Mouse (Mus musculus) forebrain, embryonic 16.5 days (tissue): ENCODE data around the gene Mrm1. TPM values are rescaled to one million over a fixed set of nuclear protein-coding genes. Genes with fewer than 3 reads are reported as not detected.
"Not testable (repeated sequence)": the region's sequence is repeated elsewhere in the genome, so short reads cannot be mapped to it uniquely, and the experiment has no call there.

ENCODE experiments used
- ATAC-seq: fragments of 200-750 bp; cut with Nextera tagmentation; 2 replicates; pipeline ENCODE4 v1.8.0; 2017; ENCODE audit warnings: mild to moderate bottlenecking, moderate library complexity
- H3K27ac ChIP-seq: fragments of 300-500 bp; sonication (generic); 2 replicates; pipeline ENCODE4 v1.5.1; 2014; ENCODE audit warnings: low read length, control low read depth
- H3K27me3 ChIP-seq: fragments of 300-500 bp; sonication (generic); replicated peaks from 2 replicates; pipeline ENCODE4 v1.6.1; 2014; ENCODE audit warnings: low read length; ENCODE audit not compliant: control insufficient read depth, insufficient read depth
- H3K36me3 ChIP-seq: fragments of 300-500 bp; sonication (generic); 2 replicates; pipeline ENCODE4 v1.6.1; 2014; ENCODE audit not compliant: control insufficient read depth, insufficient read depth
- H3K4me1 ChIP-seq: fragments of 300-500 bp; sonication (generic); replicated peaks from 2 replicates; pipeline ENCODE4 v1.6.1; 2014; ENCODE audit warnings: low read length; ENCODE audit not compliant: control insufficient read depth, insufficient read depth
- H3K4me2 ChIP-seq: fragments of 300-500 bp; sonication (generic); 2 replicates; pipeline ENCODE4 v1.6.1; 2014; ENCODE audit warnings: mild to moderate bottlenecking, low read length, control low read depth
- H3K4me3 ChIP-seq: fragments of 300-500 bp; sonication (generic); replicated peaks from 2 replicates; pipeline ENCODE4 v1.5.1; 2014; ENCODE audit warnings: mild to moderate bottlenecking, low read length, control low read depth
- H3K9ac ChIP-seq: fragments of 300-500 bp; sonication (generic); replicated peaks from 2 replicates; pipeline ENCODE4 v1.6.1; 2014; ENCODE audit warnings: low read depth, low read length, control low read depth
- H3K9me3 ChIP-seq: fragments of 300-500 bp; sonication (generic); 2 replicates; pipeline ENCODE4 v1.6.1; 2016; ENCODE audit warnings: low read length; ENCODE audit not compliant: control insufficient read depth
- WGBS: fragments of 180-500 bp; shearing (Covaris S2); extraction: QIAGEN DNeasy Blood & Tissue Kit; methylation state at CpG from one replicate; pipeline ENCODE4 v1.1.7; 2014; 5-methylcytosine and 5-hydroxymethylcytosine counted together
- polyA plus RNA-seq: library from polyadenylated mRNA; unstranded; fragments of >200 nt; fragmentation: Nextera tagmentation; extraction: Ambion mirVana; gene quantifications from 2 replicates; pipeline ENCODE4 v1.2.1, GENCODE M21; 2015

Gene Mrm1
- 14.0 and 15.9 TPM in 2 replicates for polyA plus RNA-seq

GRCm38 (mm10) chr11:84818961-84819692, at the start of gene Mrm1:
TSS of gene Mrm1 (minus strand) at chr11:84819515.
- Histone ChIP-seq H3K9ac (peak within 1 kb of the TSS; percentile 73), H3K27me3 (no peaks in the 10 kb centered on the region), H3K4me2 (peak within 1 kb of the TSS; percentile 93), H3K36me3 (no peaks in the 10 kb centered on the region), H3K9me3 (no peaks in the 10 kb centered on the region), H3K27ac (peak within 1 kb of the TSS; percentile 46; the same call in 1 of the 2 replicates), H3K4me1 (peaks cover 8% of the 10 kb centered on the region; the same call in 1 of the 2 replicates), H3K4me3 (peak within 1 kb of the TSS; percentile 76)
- ATAC-seq = peak; percentile 86
- under 1% methylated on average over 55 of the region's 55 CpGs for WGBS

- no peak for ATAC-seq
- peak overlapping the region; percentile 88 for H3K9ac ChIP-seq
- H3K27me3 ChIP-seq = no peaks in the 10 kb centered on the region
- H3K9me3 ChIP-seq = no peaks in the 10 kb centered on the region
- 19% methylated on average over 7 of the region's 7 CpGs for WGBS
- H3K4me3 ChIP-seq = peak overlapping the region; percentile 81
- peak overlapping the region; percentile 94 for H3K27ac ChIP-seq
- peak overlapping the region; percentile 92 for H3K4me2 ChIP-seq
- H3K36me3 ChIP-seq = no peaks in the 10 kb centered on the region
- peaks cover 19% of the 10 kb centered on the region for H3K4me1 ChIP-seq
Observed at GRCm38 (mm10) chr11:84868786-84869259, 49.5 kb upstream of the Mrm1 start.

GRCm38 (mm10) chr11:84867586-84867985, 48.3 kb upstream of the Mrm1 start:
- no peak for ATAC-seq
- Histone ChIP-seq H3K36me3 (no peaks in the 10 kb centered on the region), H3K4me2 (no peak overlapping the region), H3K4me1 (peaks cover 19% of the 10 kb centered on the region), H3K9me3 (no peaks in the 10 kb centered on the region), H3K9ac (no peak overlapping the region), H3K27me3 (no peaks in the 10 kb centered on the region), H3K27ac (no peak overlapping the region), H3K4me3 (no peak overlapping the region)
- whole genome bisulfite sequencing = 85% methylated on average over 2 of the region's 2 CpGs

- Histone ChIP-seq H3K4me3 (no peak overlapping the region), H3K4me1 (peaks cover 17% of the 10 kb centered on the region), H3K27me3 (no peaks in the 10 kb centered on the region), H3K9me3 (no peaks in the 10 kb centered on the region), H3K27ac (no peak overlapping the region), H3K4me2 (no peak overlapping the region), H3K36me3 (peaks cover 3% of the 10 kb centered on the region; the same call in 1 of the 2 replicates), H3K9ac (no peak overlapping the region)
- 87% methylated on average over 2 of the region's 2 CpGs for WGBS
- no peak for ATAC-seq
Observed at GRCm38 (mm10) chr11:84865268-84865667, 46.0 kb upstream of the Mrm1 start.

- WGBS = 97% methylated on average over 6 of the region's 6 CpGs
- Histone ChIP-seq H3K9me3 (no peaks in the 10 kb centered on the region), H3K4me1 (no peaks in the 10 kb centered on the region), H3K4me3 (no peak overlapping the region), H3K27me3 (no peaks in the 10 kb centered on the region), H3K27ac (no peak overlapping the region), H3K36me3 (peaks cover 17% of the 10 kb centered on the region), H3K9ac (no peak overlapping the region), H3K4me2 (no peak overlapping the region)
- no peak for ATAC-seq
Observed at GRCm38 (mm10) chr11:84855285-84855684, 36.0 kb upstream of the Mrm1 start.

GRCm38 (mm10) chr11:84847475-84848090, 28.3 kb upstream of the Mrm1 start:
- H3K4me2 ChIP-seq = no peak overlapping the region
- no peaks in the 10 kb centered on the region for H3K9me3 ChIP-seq
- no peak for ATAC-seq
- H3K9ac ChIP-seq = no peak overlapping the region
- H3K4me3 ChIP-seq = no peak overlapping the region
- H3K27ac ChIP-seq = no peak overlapping the region
- 88% methylated on average over 7 of the region's 7 CpGs for WGBS
- H3K36me3 ChIP-seq = peaks cover 22% of the 10 kb centered on the region
- no peaks in the 10 kb centered on the region for H3K27me3 ChIP-seq
- H3K4me1 ChIP-seq = no peaks in the 10 kb centered on the region

- H3K27ac ChIP-seq = no peak overlapping the region
- H3K4me2 ChIP-seq = no peak overlapping the region
- no peak overlapping the region for H3K9ac ChIP-seq
- 95% methylated on average over 15 of the region's 15 CpGs for WGBS
- no peak for ATAC-seq
- peaks cover 20% of the 10 kb centered on the region for H3K36me3 ChIP-seq
- no peaks in the 10 kb centered on the region for H3K9me3 ChIP-seq
- H3K4me3 ChIP-seq = no peak overlapping the region
- no peaks in the 10 kb centered on the region for H3K27me3 ChIP-seq
- H3K4me1 ChIP-seq = no peaks in the 10 kb centered on the region
Observed at GRCm38 (mm10) chr11:84846741-84847474, 27.6 kb upstream of the Mrm1 start.

GRCm38 (mm10) chr11:84839330-84839729, 20.0 kb upstream of the Mrm1 start:
- WGBS = 92% methylated on average over 2 of the region's 2 CpGs

GRCm38 (mm10) chr11:84829495-84829894, 10.2 kb upstream of the Mrm1 start:
- Histone ChIP-seq H3K9ac (peak overlapping the region; percentile 72), H3K4me3 (peak overlapping the region; percentile 57), H3K4me1 (peaks cover 13% of the 10 kb centered on the region), H3K4me2 (peak overlapping the region; percentile 89)
- not testable (repeated sequence) for H3K27ac ChIP-seq, H3K36me3 ChIP-seq, ATAC-seq, H3K9me3 ChIP-seq, H3K27me3 ChIP-seq
- WGBS = 73% methylated on average over 11 of the region's 11 CpGs

More at GRCm38 (mm10) chr11:84839330-84839729, 20.0 kb upstream of the Mrm1 start:
- Histone ChIP-seq H3K4me3 (no peak overlapping the region), H3K4me1 (no peaks in the 10 kb centered on the region), H3K36me3 (peaks cover 39% of the 10 kb centered on the region), H3K4me2 (no peak overlapping the region), H3K27ac (no peak overlapping the region), H3K27me3 (no peaks in the 10 kb centered on the region), H3K9ac (no peak overlapping the region), H3K9me3 (no peaks in the 10 kb centered on the region)
- no peak for ATAC-seq
